Mouse (Mus musculus) embryonic facial prominence, embryonic 13.5 days (tissue): Measurements from ENCODE around the gene Pex5. TPM values are rescaled to one million over a fixed set of nuclear protein-coding genes. Genes with fewer than 3 reads are reported as not detected.

Source experiments
- ATAC-seq: fragments of 200-750 bp; cut with Nextera tagmentation; 2 replicates; pipeline ENCODE4 v1.8.0; 2017; ENCODE audit warnings: low read depth; ENCODE audit not compliant: insufficient number of reproducible peaks, insufficient read depth, low FRiP score, low TSS enrichment
- H3K27ac ChIP-seq: fragments of 300-500 bp; sonication (generic); 2 replicates; pipeline ENCODE4 v1.5.1; 2015; ENCODE audit warnings: moderate library complexity, mild to moderate bottlenecking, inconsistent platforms
- H3K27me3 ChIP-seq: fragments of 300-500 bp; sonication (generic); 2 replicates; pipeline ENCODE4 v1.6.1; 2015; ENCODE audit warnings: mild to moderate bottlenecking, inconsistent platforms
- H3K36me3 ChIP-seq: fragments of 300-500 bp; sonication (generic); 2 replicates; pipeline ENCODE4 v1.6.1; 2015; ENCODE audit warnings: mild to moderate bottlenecking, inconsistent platforms
- H3K4me1 ChIP-seq: fragments of 300-500 bp; sonication (generic); 2 replicates; pipeline ENCODE4 v1.6.1; 2015; ENCODE audit warnings: inconsistent platforms
- H3K4me2 ChIP-seq: fragments of 300-500 bp; sonication (generic); 2 replicates; pipeline ENCODE4 v1.6.1; 2015; ENCODE audit warnings: moderate library complexity, mild to moderate bottlenecking, inconsistent platforms
- H3K4me3 ChIP-seq: fragments of 300-500 bp; sonication (generic); 2 replicates; pipeline ENCODE4 v1.5.1; 2015; ENCODE audit warnings: mild to moderate bottlenecking, inconsistent platforms
- H3K9ac ChIP-seq: fragments of 300-500 bp; sonication (generic); 2 replicates; pipeline ENCODE4 v1.6.1; 2015; ENCODE audit warnings: mild to moderate bottlenecking, inconsistent platforms
- H3K9me3 ChIP-seq: fragments of 300-500 bp; sonication (generic); 2 replicates; pipeline ENCODE4 v1.6.1; 2016; ENCODE audit warnings: inconsistent platforms
- WGBS: fragments of 180-500 bp; shearing (Covaris S2); methylation state at CpG from one replicate; pipeline ENCODE4 v1.1.7; 2015; ENCODE audit warnings: mixed read lengths; 5-methylcytosine and 5-hydroxymethylcytosine counted together
- polyA plus RNA-seq: library from polyadenylated mRNA; unstranded; fragments of >200 nt; fragmentation: Nextera tagmentation; extraction: Ambion mirVana; gene quantifications from 2 replicates; pipeline ENCODE4 v1.2.1, GENCODE M21; 2015

Pex5 gene
- 47.5 and 54.0 TPM in 2 replicates for polyA plus RNA-seq

- peak within 1 kb of the TSS; percentile 79 for H3K4me2 ChIP-seq
- H3K36me3 ChIP-seq: peaks cover 24% of the 10 kb centered on the region
- H3K9me3 ChIP-seq: no peaks in the 10 kb centered on the region
- H3K4me1 ChIP-seq: peaks cover 15% of the 10 kb centered on the region
- H3K27me3 ChIP-seq: no peaks in the 10 kb centered on the region
- H3K9ac ChIP-seq: peak within 1 kb of the TSS; percentile 89
- peak within 1 kb of the TSS; percentile 87 for H3K27ac ChIP-seq
- peak; percentile 94 for ATAC-seq
- peak within 1 kb of the TSS; percentile 86 for H3K4me3 ChIP-seq
- under 1% methylated on average over 29 of the region's 36 CpGs for WGBS
Measured at GRCm38 (mm10) chr6:124414927-124415325, at the start of gene Pex5. TSS of gene Pex5 (minus strand) at chr6:124415067.

- Histone ChIP-seq H3K27ac (no peak overlapping the region), H3K4me3 (peak overlapping the region; percentile 52), H3K36me3 (no peaks in the 10 kb centered on the region), H3K27me3 (peaks cover 6% of the 10 kb centered on the region; the same call in 1 of the 2 replicates), H3K9me3 (no peaks in the 10 kb centered on the region), H3K9ac (peak overlapping the region; percentile 69), H3K4me1 (peaks cover 15% of the 10 kb centered on the region), H3K4me2 (peak overlapping the region; percentile 80)
- no peak for ATAC-seq
- WGBS: 22% methylated on average over 8 of the region's 8 CpGs
Measured at GRCm38 (mm10) chr6:124463881-124464291, 49.0 kb upstream of the Pex5 start.

GRCm38 (mm10) chr6:124459388-124459787 is 44.5 kb upstream of the Pex5 start:
- 87% methylated on average over 4 of the region's 4 CpGs for WGBS
- Histone ChIP-seq H3K36me3 (0 out of 2 replicates have a peak, but pooled peaks cover 3% of the 10 kb centered on the region), H3K4me3 (no peak overlapping the region), H3K9ac (no peak overlapping the region), H3K9me3 (no peaks in the 10 kb centered on the region), H3K4me2 (no peak overlapping the region), H3K4me1 (peaks cover 8% of the 10 kb centered on the region), H3K27me3 (peaks cover 6% of the 10 kb centered on the region; the same call in 1 of the 2 replicates), H3K27ac (no peak overlapping the region)
- no peak for ATAC-seq

- Histone ChIP-seq H3K4me3 (no peak overlapping the region), H3K4me2 (no peak overlapping the region), H3K36me3 (0 out of 2 replicates have a peak, but pooled peaks cover 3% of the 10 kb centered on the region), H3K27me3 (no peaks in the 10 kb centered on the region), H3K4me1 (no peaks in the 10 kb centered on the region), H3K9me3 (no peaks in the 10 kb centered on the region), H3K27ac (no peak overlapping the region), H3K9ac (no peak overlapping the region)
- ATAC-seq: no peak
- 81% methylated on average over 11 of the region's 11 CpGs for WGBS
Measured at GRCm38 (mm10) chr6:124458505-124458904, 43.6 kb upstream of the Pex5 start.

GRCm38 (mm10) chr6:124457827-124458226 is 43.0 kb upstream of the Pex5 start:
- H3K27ac ChIP-seq: no peak overlapping the region
- 0 out of 2 replicates have a peak, but pooled peaks cover 3% of the 10 kb centered on the region for H3K36me3 ChIP-seq
- no peaks in the 10 kb centered on the region for H3K27me3 ChIP-seq
- ATAC-seq: no peak
- H3K4me3 ChIP-seq: no peak overlapping the region
- H3K9me3 ChIP-seq: no peaks in the 10 kb centered on the region
- H3K4me1 ChIP-seq: no peaks in the 10 kb centered on the region
- WGBS: 92% methylated on average over 5 of the region's 5 CpGs
- H3K9ac ChIP-seq: no peak overlapping the region
- H3K4me2 ChIP-seq: no peak overlapping the region

- no peak overlapping the region for H3K27ac ChIP-seq
- H3K27me3 ChIP-seq: no peaks in the 10 kb centered on the region
- ATAC-seq: no peak
- no peak overlapping the region for H3K9ac ChIP-seq
- WGBS: 92% methylated on average over 5 of the region's 5 CpGs
- no peak overlapping the region for H3K4me2 ChIP-seq
- H3K36me3 ChIP-seq: 0 out of 2 replicates have a peak, but pooled peaks cover 3% of the 10 kb centered on the region
- H3K4me1 ChIP-seq: no peaks in the 10 kb centered on the region
- no peaks in the 10 kb centered on the region for H3K9me3 ChIP-seq
- H3K4me3 ChIP-seq: no peak overlapping the region
Measured at GRCm38 (mm10) chr6:124456243-124456642, 41.4 kb upstream of the Pex5 start.

GRCm38 (mm10) chr6:124453756-124454155 is 38.9 kb upstream of the Pex5 start:
- 52% methylated on average over 4 of the region's 4 CpGs for WGBS
- Histone ChIP-seq H3K4me3 (no peak overlapping the region), H3K9ac (no peak overlapping the region), H3K27me3 (no peaks in the 10 kb centered on the region), H3K27ac (no peak overlapping the region), H3K4me1 (no peaks in the 10 kb centered on the region), H3K9me3 (no peaks in the 10 kb centered on the region), H3K4me2 (no peak overlapping the region), H3K36me3 (0 out of 2 replicates have a peak, but pooled peaks cover 3% of the 10 kb centered on the region)
- no peak for ATAC-seq

GRCm38 (mm10) chr6:124451995-124452394 is 37.1 kb upstream of the Pex5 start:
- ATAC-seq: no peak
- H3K9me3 ChIP-seq: no peaks in the 10 kb centered on the region
- no peaks in the 10 kb centered on the region for H3K36me3 ChIP-seq
- H3K9ac ChIP-seq: no peak overlapping the region
- no peak overlapping the region for H3K27ac ChIP-seq
- no peaks in the 10 kb centered on the region for H3K27me3 ChIP-seq
- WGBS: 74% methylated on average over 3 of the region's 3 CpGs
- no peaks in the 10 kb centered on the region for H3K4me1 ChIP-seq
- no peak overlapping the region for H3K4me2 ChIP-seq
- H3K4me3 ChIP-seq: no peak overlapping the region

GRCm38 (mm10) chr6:124449668-124450383 is 35.0 kb upstream of the Pex5 start:
- Histone ChIP-seq H3K4me2 (no peak overlapping the region), H3K9me3 (no peaks in the 10 kb centered on the region), H3K27me3 (no peaks in the 10 kb centered on the region), H3K36me3 (no peaks in the 10 kb centered on the region), H3K27ac (no peak overlapping the region), H3K4me1 (no peaks in the 10 kb centered on the region), H3K4me3 (no peak overlapping the region), H3K9ac (no peak overlapping the region)
- ATAC-seq: no peak
- 82% methylated on average over 18 of the region's 18 CpGs for WGBS

- no peak for ATAC-seq
- Histone ChIP-seq H3K4me3 (no peak overlapping the region), H3K4me1 (no peaks in the 10 kb centered on the region), H3K9me3 (no peaks in the 10 kb centered on the region), H3K36me3 (no peaks in the 10 kb centered on the region), H3K4me2 (no peak overlapping the region), H3K9ac (no peak overlapping the region), H3K27me3 (no peaks in the 10 kb centered on the region), H3K27ac (no peak overlapping the region)
- 94% methylated on average over 16 of the region's 16 CpGs for WGBS
Measured at GRCm38 (mm10) chr6:124448959-124449667, 34.2 kb upstream of the Pex5 start.

GRCm38 (mm10) chr6:124448186-124448852 is 33.5 kb upstream of the Pex5 start:
- H3K27me3 ChIP-seq: no peaks in the 10 kb centered on the region
- no peaks in the 10 kb centered on the region for H3K9me3 ChIP-seq
- no peak for ATAC-seq
- H3K27ac ChIP-seq: no peak overlapping the region
- 74% methylated on average over 10 of the region's 10 CpGs for WGBS
- no peaks in the 10 kb centered on the region for H3K36me3 ChIP-seq
- H3K4me2 ChIP-seq: no peak overlapping the region
- H3K9ac ChIP-seq: no peak overlapping the region
- no peaks in the 10 kb centered on the region for H3K4me1 ChIP-seq
- no peak overlapping the region for H3K4me3 ChIP-seq
